17 mouse cellular contexts compared by ENCODE assay signal in the genomic region with DNA sequence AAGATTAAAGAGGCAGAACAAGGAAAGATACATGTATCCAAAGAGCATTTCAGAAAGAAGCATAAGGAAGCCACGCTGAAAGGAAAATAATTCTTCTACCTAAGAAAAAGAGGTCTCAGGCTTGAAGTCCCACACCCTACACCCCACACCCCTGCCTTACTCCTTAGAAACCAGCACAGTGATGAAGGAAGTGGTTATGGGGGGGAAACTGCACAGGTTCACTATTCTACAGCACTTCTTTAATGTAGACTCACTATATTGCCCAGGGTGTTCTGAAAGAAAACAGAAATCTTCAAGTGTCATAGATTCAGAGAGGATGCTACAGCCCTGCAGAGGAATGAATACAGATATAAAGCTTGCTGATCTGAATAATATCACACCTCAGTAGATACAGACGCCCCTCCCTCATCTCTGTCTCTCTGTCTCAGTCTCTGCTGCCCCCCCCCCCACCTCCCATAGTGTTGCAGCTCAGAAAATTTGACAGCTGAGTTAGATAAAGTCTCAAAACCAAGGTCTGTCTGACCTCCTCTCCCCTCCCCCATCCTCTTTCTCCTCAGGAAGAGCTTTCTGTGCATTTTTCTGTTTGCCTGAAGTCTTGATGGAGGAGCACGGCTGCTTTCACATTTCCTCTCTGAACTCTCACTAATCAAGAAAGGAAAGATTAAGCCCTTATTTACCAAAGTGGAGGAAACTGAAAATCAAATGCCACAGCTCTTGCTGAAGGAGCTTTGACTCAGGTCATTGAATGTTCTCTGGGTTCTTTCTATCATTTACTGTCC.
DNase-seq lines count a peak whose midpoint lies in the region; ATAC-seq lines count a peak whose summit lies in the region.
"Had no signal": no experiment of that assay in that cellular context is flagged by ENCODE, and none has a peak within 500 bp of the region (broad histone marks: within the 10 kb centered on the region; RNA-seq: fewer than 3 reads in every experiment).

No protein-coding gene starts in this region.

- H3K36me3 ChIP-seq in midbrain, embryonic 16.5 days (ENCODE audit: control insufficient read depth, insufficient read depth, low read length), result no peaks in the 10 kb centered on the region
- H3K36me3 ChIP-seq: embryonic facial prominence, embryonic 12.5 days; forebrain, embryonic 10.5 days; hindbrain, embryonic 13.5 days; limb, embryonic 15.5 days had no signal

- H3K4me3 ChIP-seq in midbrain, embryonic 16.5 days (ENCODE audit: low read depth, low read length), result no peak overlapping the region
- H3K4me3 ChIP-seq: embryonic facial prominence, embryonic 12.5 days; forebrain, embryonic 10.5 days; hindbrain, embryonic 13.5 days; layer of hippocampus, adult 2 months; limb, embryonic 15.5 days had no signal

- no peak overlapping the region for H3K4me2 ChIP-seq in midbrain, embryonic 16.5 days (ENCODE audit: low read length)
- H3K4me2 ChIP-seq: embryonic facial prominence, embryonic 12.5 days; hindbrain, embryonic 13.5 days; limb, embryonic 15.5 days had no signal

- H3K27me3 ChIP-seq in midbrain, embryonic 16.5 days (ENCODE audit: control insufficient read depth, insufficient read depth, low read depth, low read length), result no peaks in the 10 kb centered on the region
- H3K27me3 ChIP-seq: embryonic facial prominence, embryonic 12.5 days; hindbrain, embryonic 13.5 days; limb, embryonic 15.5 days had no signal

- ATAC-seq in common myeloid progenitor, adult 5-6 weeks (replicated peaks; ENCODE audit: low read depth, poor library complexity, severe bottlenecking), result peak; percentile 62; the same call in 1 of the 2 replicates
- no peak for ATAC-seq in midbrain, embryonic 16.5 days

- no peaks in the 10 kb centered on the region for H3K9me3 ChIP-seq in midbrain, embryonic 16.5 days (replicated peaks; ENCODE audit: control insufficient read depth, low read length, poor library complexity, severe bottlenecking)
- H3K9me3 ChIP-seq: embryonic facial prominence, embryonic 12.5 days; forebrain, embryonic 10.5 days; hindbrain, embryonic 13.5 days; limb, embryonic 15.5 days had no signal

- WGBS in midbrain, embryonic 16.5 days, result 69% methylated on average over 3 of the region's 3 CpGs

- H3K4me1 ChIP-seq in midbrain, embryonic 16.5 days (ENCODE audit: control insufficient read depth, insufficient read depth, low read length), result no peaks in the 10 kb centered on the region
- H3K4me1 ChIP-seq: hindbrain, embryonic 13.5 days; limb, embryonic 15.5 days had no signal

- peak; percentile 18 for DNase-seq in lung, postnatal 25 days (ENCODE audit: low spot score)
- no peak for DNase-seq in lung, postnatal 36 days
- peak; percentile 82 for DNase-seq in naive thymus-derived CD4-positive, alpha-beta T cell, adult 2 months (ENCODE audit: low read depth)
- peak; percentile 51 for DNase-seq in thymus, postnatal 4 days
- DNase-seq in gastrocnemius, postnatal 14 days, result no peak
- DNase-seq: adrenal gland, adult 8-10 months; cerebellum, adult 9-11 months; kidney, adult 18-20 months; lung, adult 2 months; right cerebral cortex, postnatal 25 days had no signal

- no peak overlapping the region for H3K9ac ChIP-seq in midbrain, embryonic 16.5 days (ENCODE audit: low read depth, low read length)
- H3K9ac ChIP-seq: embryonic facial prominence, embryonic 12.5 days; hindbrain, embryonic 13.5 days; limb, embryonic 15.5 days had no signal

- H3K27ac ChIP-seq in midbrain, embryonic 16.5 days (ENCODE audit: low read length), result no peak overlapping the region
- H3K27ac ChIP-seq: embryonic facial prominence, embryonic 12.5 days; forebrain, embryonic 10.5 days; hindbrain, embryonic 13.5 days; layer of hippocampus, adult 2 months; limb, embryonic 15.5 days had no signal

- intact Hi-C loops in gastrocnemius, postnatal 14 days (cut with DNase I; ENCODE audit: low total_unique reads), result no loop called here

Comparison
In these comparisons a context has a peak if more than half of its experiments do, and no peak if none do; other contexts are left out.
1. DNase-seq: peak in lung, postnatal 25 days (single experiment), naive thymus-derived CD4-positive, alpha-beta T cell, adult 2 months (single experiment) and thymus, postnatal 4 days (single experiment); none in lung, postnatal 36 days (single experiment) and gastrocnemius, postnatal 14 days (single experiment).